Mouse (Mus musculus) forebrain, embryonic 15.5 days (tissue): Measurements from ENCODE around the gene Cideb. TPM values are rescaled to one million over a fixed set of nuclear protein-coding genes. Genes with fewer than 3 reads are reported as not detected.

Experiments
- ATAC-seq: fragments of 200-750 bp; cut with Nextera tagmentation; replicated peaks from 2 replicates; pipeline ENCODE4 v1.8.0; 2017; ENCODE audit warnings: mild to moderate bottlenecking, moderate TSS enrichment, moderate library complexity
- H3K27ac ChIP-seq: fragments of 300-500 bp; sonication (generic); replicated peaks from 2 replicates; pipeline ENCODE4 v1.5.1; 2015; ENCODE audit warnings: mild to moderate bottlenecking, inconsistent platforms
- H3K27me3 ChIP-seq: fragments of 300-500 bp; sonication (generic); 2 replicates; pipeline ENCODE4 v1.6.1; 2015; ENCODE audit warnings: inconsistent platforms
- H3K36me3 ChIP-seq: fragments of 300-500 bp; sonication (generic); 2 replicates; pipeline ENCODE4 v1.6.1; 2015; ENCODE audit warnings: mild to moderate bottlenecking, inconsistent platforms
- H3K4me1 ChIP-seq: fragments of 300-500 bp; sonication (generic); 2 replicates; pipeline ENCODE4 v1.6.1; 2015; ENCODE audit warnings: inconsistent platforms
- H3K4me2 ChIP-seq: fragments of 300-500 bp; sonication (generic); replicated peaks from 2 replicates; pipeline ENCODE4 v1.6.1; 2015; ENCODE audit warnings: mild to moderate bottlenecking, inconsistent platforms
- H3K4me3 ChIP-seq: fragments of 300-500 bp; sonication (generic); 2 replicates; pipeline ENCODE4 v1.5.1; 2015; ENCODE audit warnings: mild to moderate bottlenecking, inconsistent platforms
- H3K9ac ChIP-seq: fragments of 300-500 bp; sonication (generic); replicated peaks from 2 replicates; pipeline ENCODE4 v1.6.1; 2015; ENCODE audit warnings: mild to moderate bottlenecking, inconsistent platforms
- H3K9me3 ChIP-seq: fragments of 300-500 bp; sonication (generic); 2 replicates; pipeline ENCODE4 v1.6.1; 2016; ENCODE audit warnings: inconsistent platforms
- WGBS: fragments of 180-500 bp; shearing (Covaris S2); methylation state at CpG from one replicate; pipeline ENCODE4 v1.1.7; 2015; ENCODE audit warnings: mixed read lengths; 5-methylcytosine and 5-hydroxymethylcytosine counted together
- polyA plus RNA-seq: library from polyadenylated mRNA; unstranded; fragments of >200 nt; fragmentation: Nextera tagmentation; extraction: Ambion mirVana; gene quantifications from 2 replicates; pipeline ENCODE4 v1.2.1, GENCODE M21; 2015

The Cideb gene
- polyA plus RNA-seq, 1 experiment from 2014 or later = 0.29 TPM

GRCm38 (mm10) chr14:55780736-55781135, 22.5 kb upstream of the Cideb start:
- no peak for ATAC-seq
- Histone ChIP-seq H3K4me1 (peaks cover 12% of the 10 kb centered on the region), H3K27ac (no peak overlapping the region), H3K9me3 (no peaks in the 10 kb centered on the region), H3K9ac (no peak overlapping the region), H3K36me3 (no peaks in the 10 kb centered on the region), H3K4me3 (no peak overlapping the region), H3K4me2 (no peak overlapping the region), H3K27me3 (peaks cover 43% of the 10 kb centered on the region)
- 82% methylated on average over 11 of the region's 11 CpGs for WGBS

- peaks cover 33% of the 10 kb centered on the region for H3K27me3 ChIP-seq
- no peak for ATAC-seq
- H3K9ac ChIP-seq = no peak overlapping the region
These were observed 21.4 kb upstream of the Cideb start for GRCm38 (mm10) chr14:55779656-55780055.

GRCm38 (mm10) chr14:55778686-55779085, 20.4 kb upstream of the Cideb start:
- Histone ChIP-seq H3K9ac (no peak overlapping the region), H3K4me1 (peaks cover 7% of the 10 kb centered on the region), H3K4me2 (no peak overlapping the region), H3K36me3 (no peaks in the 10 kb centered on the region), H3K4me3 (no peak overlapping the region), H3K9me3 (no peaks in the 10 kb centered on the region), H3K27me3 (peaks cover 23% of the 10 kb centered on the region), H3K27ac (no peak overlapping the region)
- no peak for ATAC-seq
- WGBS = 92% methylated on average over 15 of the region's 15 CpGs

More at GRCm38 (mm10) chr14:55779656-55780055, 21.4 kb upstream of the Cideb start:
- Histone ChIP-seq H3K27ac (no peak overlapping the region), H3K4me3 (no peak overlapping the region), H3K4me1 (peaks cover 12% of the 10 kb centered on the region), H3K4me2 (no peak overlapping the region), H3K36me3 (no peaks in the 10 kb centered on the region), H3K9me3 (no peaks in the 10 kb centered on the region)
- 74% methylated on average over 16 of the region's 16 CpGs for WGBS

GRCm38 (mm10) chr14:55777806-55778205, 19.5 kb upstream of the Cideb start:
- 89% methylated on average over 11 of the region's 11 CpGs for WGBS

GRCm38 (mm10) chr14:55777176-55777575, 18.9 kb upstream of the Cideb start:
- ATAC-seq = no peak
- WGBS = 57% methylated on average over 3 of the region's 3 CpGs
- H3K9ac ChIP-seq = no peak overlapping the region
- H3K27ac ChIP-seq = no peak overlapping the region
- H3K4me1 ChIP-seq = no peaks in the 10 kb centered on the region
- no peaks in the 10 kb centered on the region for H3K36me3 ChIP-seq
- peaks cover 8% of the 10 kb centered on the region for H3K27me3 ChIP-seq
- no peaks in the 10 kb centered on the region for H3K9me3 ChIP-seq
- no peak overlapping the region for H3K4me3 ChIP-seq
- H3K4me2 ChIP-seq = no peak overlapping the region

More at GRCm38 (mm10) chr14:55777806-55778205, 19.5 kb upstream of the Cideb start:
- Histone ChIP-seq H3K9me3 (no peaks in the 10 kb centered on the region), H3K4me2 (no peak overlapping the region), H3K36me3 (no peaks in the 10 kb centered on the region), H3K9ac (no peak overlapping the region), H3K27me3 (peaks cover 15% of the 10 kb centered on the region), H3K4me3 (no peak overlapping the region), H3K27ac (no peak overlapping the region), H3K4me1 (no peaks in the 10 kb centered on the region)
- no peak for ATAC-seq

- 81% methylated on average over 7 of the region's 7 CpGs for WGBS
- Histone ChIP-seq H3K27me3 (peaks cover 4% of the 10 kb centered on the region), H3K4me3 (no peak overlapping the region)
These were observed 18.5 kb upstream of the Cideb start for GRCm38 (mm10) chr14:55776711-55777110.

GRCm38 (mm10) chr14:55769087-55769703, 10.9 kb upstream of the Cideb start:
- H3K27me3 ChIP-seq = peaks cover 24% of the 10 kb centered on the region
- no peaks in the 10 kb centered on the region for H3K36me3 ChIP-seq
- H3K4me2 ChIP-seq = no peak overlapping the region
- 73% methylated on average over 16 of the region's 16 CpGs for WGBS
- no peak overlapping the region for H3K9ac ChIP-seq
- no peaks in the 10 kb centered on the region for H3K9me3 ChIP-seq
- H3K4me1 ChIP-seq = no peaks in the 10 kb centered on the region; the same call in none of the 2 replicates
- H3K4me3 ChIP-seq = no peak overlapping the region
- no peak overlapping the region for H3K27ac ChIP-seq
- no peak for ATAC-seq

More at GRCm38 (mm10) chr14:55776711-55777110, 18.5 kb upstream of the Cideb start:
- no peaks in the 10 kb centered on the region for H3K36me3 ChIP-seq
- no peak for ATAC-seq
- no peak overlapping the region for H3K4me2 ChIP-seq
- H3K9me3 ChIP-seq = no peaks in the 10 kb centered on the region
- H3K9ac ChIP-seq = no peak overlapping the region
- H3K27ac ChIP-seq = no peak overlapping the region
- H3K4me1 ChIP-seq = no peaks in the 10 kb centered on the region

GRCm38 (mm10) chr14:55768555-55768954, 10.3 kb upstream of the Cideb start:
- WGBS = 88% methylated on average over 6 of the region's 6 CpGs
- H3K9ac ChIP-seq = no peak overlapping the region
- H3K4me3 ChIP-seq = no peak overlapping the region
- no peaks in the 10 kb centered on the region; the same call in none of the 2 replicates for H3K4me1 ChIP-seq
- H3K36me3 ChIP-seq = no peaks in the 10 kb centered on the region
- H3K9me3 ChIP-seq = no peaks in the 10 kb centered on the region
- peaks cover 30% of the 10 kb centered on the region for H3K27me3 ChIP-seq
- H3K4me2 ChIP-seq = no peak overlapping the region
- no peak overlapping the region for H3K27ac ChIP-seq
- ATAC-seq = no peak

GRCm38 (mm10) chr14:55767519-55768414, 9.5 kb upstream of the Cideb start:
- peak overlapping the region; percentile 56 for H3K9ac ChIP-seq
- peak overlapping the region; percentile 82 for H3K4me2 ChIP-seq
- WGBS = 11% methylated on average over 52 of the region's 52 CpGs
- no peak overlapping the region for H3K27ac ChIP-seq
- no peaks in the 10 kb centered on the region for H3K36me3 ChIP-seq
- H3K4me1 ChIP-seq = peaks cover 2% of the 10 kb centered on the region
- peaks cover 38% of the 10 kb centered on the region for H3K27me3 ChIP-seq
- ATAC-seq = peak; percentile 53
- peak overlapping the region; percentile 46 for H3K4me3 ChIP-seq
- no peaks in the 10 kb centered on the region for H3K9me3 ChIP-seq

- Histone ChIP-seq H3K4me1 (peaks cover 14% of the 10 kb centered on the region), H3K9ac (no peak within 1 kb of the TSS), H3K4me3 (no peak within 1 kb of the TSS), H3K4me2 (no peak within 1 kb of the TSS), H3K27ac (no peak within 1 kb of the TSS), H3K27me3 (peaks cover 52% of the 10 kb centered on the region), H3K9me3 (no peaks in the 10 kb centered on the region), H3K36me3 (no peaks in the 10 kb centered on the region)
- no peak for ATAC-seq
- 67% methylated on average over 4 of the region's 4 CpGs for WGBS
These were observed 7.4 kb upstream of the Cideb start, which contains the start of gene Ltb4r1 for GRCm38 (mm10) chr14:55765696-55766095. Gene Ltb4r1 (plus strand): TSS chr14:55765962.

GRCm38 (mm10) chr14:55763166-55763565, 4.9 kb upstream of the Cideb start:
- Histone ChIP-seq H3K4me2 (no peak overlapping the region), H3K36me3 (no peaks in the 10 kb centered on the region), H3K27me3 (peaks cover 52% of the 10 kb centered on the region), H3K4me3 (no peak overlapping the region), H3K9ac (no peak overlapping the region), H3K27ac (no peak overlapping the region), H3K4me1 (peaks cover 14% of the 10 kb centered on the region), H3K9me3 (no peaks in the 10 kb centered on the region)
- 63% methylated on average over 7 of the region's 7 CpGs for WGBS
- no peak for ATAC-seq
